Mouse (Mus musculus) intestine, embryonic 16.5 days (tissue): ENCODE data around the gene Dyrk2. TPM values are rescaled to one million over a fixed set of nuclear protein-coding genes. Genes with fewer than 3 reads are reported as not detected.

Experiments
- ATAC-seq: fragments of 200-750 bp; cut with Nextera tagmentation; 2 replicates; pipeline ENCODE4 v1.8.0; 2017; ENCODE audit warnings: moderate TSS enrichment, moderate library complexity
- H3K27ac ChIP-seq: fragments of 300-500 bp; sonication (generic); 2 replicates; pipeline ENCODE4 v1.5.1; 2014; ENCODE audit warnings: mild to moderate bottlenecking, low read length
- H3K27me3 ChIP-seq: fragments of 300-500 bp; sonication (generic); replicated peaks from 2 replicates; pipeline ENCODE4 v1.6.1; 2014; ENCODE audit warnings: low read length, control low read depth, mixed read lengths; ENCODE audit not compliant: control insufficient read depth, insufficient read depth
- H3K36me3 ChIP-seq: fragments of 300-500 bp; sonication (generic); 2 replicates; pipeline ENCODE4 v1.6.1; 2014; ENCODE audit warnings: low read length, control low read depth; ENCODE audit not compliant: control insufficient read depth, insufficient read depth
- H3K4me1 ChIP-seq: fragments of 300-500 bp; sonication (generic); 2 replicates; pipeline ENCODE4 v1.6.1; 2014; ENCODE audit warnings: low read length, control low read depth, mixed read lengths; ENCODE audit not compliant: control insufficient read depth, insufficient read depth
- H3K4me2 ChIP-seq: fragments of 300-500 bp; sonication (generic); 2 replicates; pipeline ENCODE4 v1.6.1; 2014; ENCODE audit warnings: low read depth, low read length, control low read depth
- H3K4me3 ChIP-seq: fragments of 300-500 bp; sonication (generic); 2 replicates; pipeline ENCODE4 v1.5.1; 2014; ENCODE audit warnings: mild to moderate bottlenecking, low read length
- H3K9ac ChIP-seq: fragments of 300-500 bp; sonication (generic); 2 replicates; pipeline ENCODE4 v1.6.1; 2014; ENCODE audit warnings: low read depth, low read length
- H3K9me3 ChIP-seq: fragments of 300-500 bp; sonication (generic); 2 replicates; pipeline ENCODE4 v1.6.1; 2016; ENCODE audit warnings: low read length, control low read depth; ENCODE audit not compliant: control insufficient read depth
- whole genome bisulfite sequencing: fragments of 180-500 bp; shearing (Covaris S2); extraction: QIAGEN DNeasy Blood & Tissue Kit; methylation state at CpG from one replicate; pipeline ENCODE4 v1.1.7; 2014; 5-methylcytosine and 5-hydroxymethylcytosine counted together
- polyA plus RNA-seq: library from polyadenylated mRNA; unstranded; fragments of >200 nt; fragmentation: Nextera tagmentation; extraction: Ambion mirVana; gene quantifications from 2 replicates; pipeline ENCODE4 v1.2.1, GENCODE M21; 2015

The Dyrk2 gene
- polyA plus RNA-seq, 1 experiment from 2014 or later = 7.2 TPM

GRCm38 (mm10) chr10:118827116-118827515, 42.9 kb downstream of the Dyrk2 start:
- no peak overlapping the region for H3K4me3 ChIP-seq
- WGBS = 96% methylated on average over 7 of the region's 7 CpGs

GRCm38 (mm10) chr10:118824830-118825229, 45.2 kb downstream of the Dyrk2 start:
- Histone ChIP-seq H3K36me3 (no peaks in the 10 kb centered on the region), H3K4me2 (no peak overlapping the region), H3K9ac (no peak overlapping the region), H3K27me3 (no peaks in the 10 kb centered on the region), H3K27ac (no peak overlapping the region), H3K4me3 (no peak overlapping the region), H3K4me1 (0 out of 2 replicates have a peak, but pooled peaks cover 5% of the 10 kb centered on the region), H3K9me3 (no peaks in the 10 kb centered on the region)
- 82% methylated on average over 8 of the region's 8 CpGs for WGBS
- ATAC-seq = no peak

More at GRCm38 (mm10) chr10:118827116-118827515, 42.9 kb downstream of the Dyrk2 start:
- ATAC-seq = no peak
- H3K36me3 ChIP-seq = no peaks in the 10 kb centered on the region
- H3K4me2 ChIP-seq = no peak overlapping the region
- no peaks in the 10 kb centered on the region for H3K27me3 ChIP-seq
- no peak overlapping the region for H3K27ac ChIP-seq
- no peak overlapping the region for H3K9ac ChIP-seq
- H3K9me3 ChIP-seq = no peaks in the 10 kb centered on the region
- H3K4me1 ChIP-seq = no peaks in the 10 kb centered on the region

- Histone ChIP-seq H3K9ac (no peak overlapping the region), H3K9me3 (no peaks in the 10 kb centered on the region), H3K36me3 (no peaks in the 10 kb centered on the region), H3K4me2 (no peak overlapping the region), H3K27me3 (no peaks in the 10 kb centered on the region), H3K4me1 (0 out of 2 replicates have a peak, but pooled peaks cover 5% of the 10 kb centered on the region), H3K27ac (no peak overlapping the region), H3K4me3 (no peak overlapping the region)
- ATAC-seq = peak; percentile 59; the same call in 1 of the 2 replicates
- 40% methylated on average over 7 of the region's 7 CpGs for WGBS
These were observed 49.1 kb downstream of the Dyrk2 start for GRCm38 (mm10) chr10:118820901-118821300.

- Histone ChIP-seq H3K4me1 (0 out of 2 replicates have a peak, but pooled peaks cover 5% of the 10 kb centered on the region), H3K9ac (no peak overlapping the region), H3K27me3 (no peaks in the 10 kb centered on the region), H3K9me3 (no peaks in the 10 kb centered on the region), H3K4me2 (no peak overlapping the region), H3K27ac (no peak overlapping the region), H3K36me3 (no peaks in the 10 kb centered on the region), H3K4me3 (no peak overlapping the region)
- WGBS = 77% methylated on average over 4 of the region's 4 CpGs
- no peak for ATAC-seq
These were observed 50.2 kb downstream of the Dyrk2 start for GRCm38 (mm10) chr10:118819846-118820245.

- 58% methylated on average over 6 of the region's 6 CpGs for WGBS
- Histone ChIP-seq H3K27me3 (no peaks in the 10 kb centered on the region), H3K27ac (no peak overlapping the region), H3K9ac (no peak overlapping the region), H3K4me2 (no peak overlapping the region), H3K4me1 (0 out of 2 replicates have a peak, but pooled peaks cover 5% of the 10 kb centered on the region), H3K4me3 (no peak overlapping the region), H3K9me3 (no peaks in the 10 kb centered on the region), H3K36me3 (no peaks in the 10 kb centered on the region)
- ATAC-seq = peak; percentile 92
These were observed 52.9 kb downstream of the Dyrk2 start for GRCm38 (mm10) chr10:118817089-118817488.

- no peak overlapping the region for H3K27ac ChIP-seq
- peaks cover 2% of the 10 kb centered on the region; the same call in 1 of the 2 replicates for H3K4me1 ChIP-seq
- H3K4me2 ChIP-seq = no peak overlapping the region
- 67% methylated on average over 6 of the region's 6 CpGs for WGBS
- H3K9ac ChIP-seq = no peak overlapping the region
- no peak for ATAC-seq
- no peaks in the 10 kb centered on the region for H3K27me3 ChIP-seq
- H3K9me3 ChIP-seq = no peaks in the 10 kb centered on the region
- H3K36me3 ChIP-seq = no peaks in the 10 kb centered on the region
- no peak overlapping the region for H3K4me3 ChIP-seq
These were observed 58.1 kb downstream of the Dyrk2 start for GRCm38 (mm10) chr10:118811945-118812344.

- Histone ChIP-seq H3K27me3 (no peaks in the 10 kb centered on the region), H3K4me1 (peaks cover 2% of the 10 kb centered on the region; the same call in 1 of the 2 replicates), H3K36me3 (no peaks in the 10 kb centered on the region), H3K4me3 (no peak overlapping the region), H3K9me3 (no peaks in the 10 kb centered on the region), H3K27ac (no peak overlapping the region), H3K9ac (no peak overlapping the region), H3K4me2 (peak overlapping the region; percentile 28; the same call in 1 of the 2 replicates)
- ATAC-seq = 0 out of 2 replicates have a peak, but pooled peaks have one; percentile 36
- WGBS = 31% methylated on average over 16 of the region's 16 CpGs
These were observed 58.9 kb downstream of the Dyrk2 start for GRCm38 (mm10) chr10:118810908-118811711.
